Mouse (Mus musculus) kidney, embryonic 15.5 days (tissue): ENCODE measurements around the gene Ston2. TPM values are rescaled to one million over a fixed set of nuclear protein-coding genes. Genes with fewer than 3 reads are reported as not detected.
"Not testable (repeated sequence)": the region's sequence is repeated elsewhere in the genome, so short reads cannot be mapped to it uniquely, and the experiment has no call there.

Experiments used
- ATAC-seq: fragments of 200-750 bp; cut with Nextera tagmentation; replicated peaks from 2 replicates; pipeline ENCODE4 v1.8.0; 2017; ENCODE audit warnings: moderate TSS enrichment; ENCODE audit not compliant: low FRiP score
- H3K27ac ChIP-seq: fragments of 300-500 bp; sonication (generic); 2 replicates; pipeline ENCODE4 v1.5.1; 2015; ENCODE audit warnings: mild to moderate bottlenecking, inconsistent platforms
- H3K27me3 ChIP-seq: fragments of 300-500 bp; sonication (generic); 2 replicates; pipeline ENCODE4 v1.6.1; 2015; ENCODE audit warnings: inconsistent platforms
- H3K36me3 ChIP-seq: fragments of 300-500 bp; sonication (generic); 2 replicates; pipeline ENCODE4 v1.6.1; 2015; ENCODE audit warnings: inconsistent platforms
- H3K4me1 ChIP-seq: fragments of 300-500 bp; sonication (generic); 2 replicates; pipeline ENCODE4 v1.6.1; 2015; ENCODE audit warnings: inconsistent platforms
- H3K4me2 ChIP-seq: fragments of 300-500 bp; sonication (generic); 2 replicates; pipeline ENCODE4 v1.6.1; 2015; ENCODE audit warnings: moderate library complexity, mild to moderate bottlenecking, inconsistent platforms
- H3K4me3 ChIP-seq: fragments of 300-500 bp; sonication (generic); replicated peaks from 2 replicates; pipeline ENCODE4 v1.5.1; 2015; ENCODE audit warnings: mild to moderate bottlenecking, inconsistent platforms
- H3K9ac ChIP-seq: fragments of 300-500 bp; sonication (generic); 2 replicates; pipeline ENCODE4 v1.6.1; 2015; ENCODE audit warnings: mild to moderate bottlenecking, inconsistent platforms
- H3K9me3 ChIP-seq: fragments of 300-500 bp; sonication (generic); replicated peaks from 2 replicates; pipeline ENCODE4 v1.6.1; 2016; ENCODE audit warnings: inconsistent platforms
- WGBS: fragments of 180-500 bp; shearing (Covaris S2); methylation state at CpG from one replicate; pipeline ENCODE4 v1.1.7; 2015; ENCODE audit warnings: mixed read lengths; 5-methylcytosine and 5-hydroxymethylcytosine counted together
- polyA plus RNA-seq: library from polyadenylated mRNA; unstranded; fragments of >200 nt; fragmentation: Nextera tagmentation; extraction: Ambion mirVana; gene quantifications from 2 replicates; pipeline ENCODE4 v1.2.1, GENCODE M21; 2015

Gene Ston2
- polyA plus RNA-seq, 1 experiment from 2014 or later, result 11.2 TPM

GRCm38 (mm10) chr12:91804262-91804661, 16.1 kb upstream of the Ston2 start:
- Histone ChIP-seq H3K27ac (no peak overlapping the region), H3K4me1 (no peaks in the 10 kb centered on the region), H3K9ac (no peak overlapping the region), H3K27me3 (no peaks in the 10 kb centered on the region), H3K4me3 (no peak overlapping the region), H3K4me2 (no peak overlapping the region), H3K9me3 (no peaks in the 10 kb centered on the region), H3K36me3 (peaks cover 23% of the 10 kb centered on the region)
- no peak for ATAC-seq
- whole genome bisulfite sequencing, result 59% methylated on average over 3 of the region's 3 CpGs

GRCm38 (mm10) chr12:91803207-91803932, 15.2 kb upstream of the Ston2 start:
- no peaks in the 10 kb centered on the region for H3K4me1 ChIP-seq
- H3K27me3 ChIP-seq, result no peaks in the 10 kb centered on the region
- H3K27ac ChIP-seq, result no peak overlapping the region
- H3K9ac ChIP-seq, result no peak overlapping the region
- no peak for ATAC-seq
- no peak overlapping the region for H3K4me3 ChIP-seq
- no peaks in the 10 kb centered on the region for H3K9me3 ChIP-seq
- no peak overlapping the region for H3K4me2 ChIP-seq
- H3K36me3 ChIP-seq, result peaks cover 14% of the 10 kb centered on the region
- 88% methylated on average over 13 of the region's 13 CpGs for WGBS

GRCm38 (mm10) chr12:91802586-91803206, 14.5 kb upstream of the Ston2 start:
- no peaks in the 10 kb centered on the region for H3K9me3 ChIP-seq
- WGBS, result 89% methylated on average over 12 of the region's 12 CpGs

GRCm38 (mm10) chr12:91800861-91801385, 12.7 kb upstream of the Ston2 start:
- Histone ChIP-seq H3K4me2 (no peak overlapping the region), H3K27me3 (no peaks in the 10 kb centered on the region), H3K9ac (no peak overlapping the region), H3K36me3 (no peaks in the 10 kb centered on the region), H3K4me1 (no peaks in the 10 kb centered on the region), H3K9me3 (no peaks in the 10 kb centered on the region), H3K4me3 (no peak overlapping the region), H3K27ac (no peak overlapping the region)
- 72% methylated on average over 6 of the region's 6 CpGs for WGBS
- ATAC-seq, result no peak

More at GRCm38 (mm10) chr12:91802586-91803206, 14.5 kb upstream of the Ston2 start:
- Histone ChIP-seq H3K27ac (no peak overlapping the region), H3K27me3 (no peaks in the 10 kb centered on the region), H3K9ac (no peak overlapping the region), H3K36me3 (peaks cover 7% of the 10 kb centered on the region), H3K4me2 (no peak overlapping the region), H3K4me1 (no peaks in the 10 kb centered on the region), H3K4me3 (no peak overlapping the region)
- no peak for ATAC-seq

- H3K9ac ChIP-seq, result no peak overlapping the region
- no peak overlapping the region for H3K27ac ChIP-seq
- H3K4me1 ChIP-seq, result no peaks in the 10 kb centered on the region
- WGBS, result 76% methylated on average over 12 of the region's 12 CpGs
- H3K36me3 ChIP-seq, result no peaks in the 10 kb centered on the region
- H3K27me3 ChIP-seq, result no peaks in the 10 kb centered on the region
- H3K4me3 ChIP-seq, result no peak overlapping the region
- H3K4me2 ChIP-seq, result no peak overlapping the region
- no peak for ATAC-seq
- H3K9me3 ChIP-seq, result no peaks in the 10 kb centered on the region
Measured at GRCm38 (mm10) chr12:91799821-91800335, 11.7 kb upstream of the Ston2 start.

GRCm38 (mm10) chr12:91799379-91799773, 11.2 kb upstream of the Ston2 start:
- no peaks in the 10 kb centered on the region for H3K9me3 ChIP-seq
- H3K4me3 ChIP-seq, result no peak overlapping the region
- H3K4me2 ChIP-seq, result no peak overlapping the region
- H3K4me1 ChIP-seq, result no peaks in the 10 kb centered on the region
- no peak for ATAC-seq
- no peaks in the 10 kb centered on the region for H3K27me3 ChIP-seq
- no peak overlapping the region for H3K27ac ChIP-seq
- 19% methylated on average over 6 of the region's 6 CpGs for WGBS
- H3K9ac ChIP-seq, result no peak overlapping the region
- no peaks in the 10 kb centered on the region for H3K36me3 ChIP-seq

GRCm38 (mm10) chr12:91798720-91799378, 10.7 kb upstream of the Ston2 start:
- no peaks in the 10 kb centered on the region for H3K36me3 ChIP-seq
- H3K27me3 ChIP-seq, result no peaks in the 10 kb centered on the region
- no peak; the same call in 1 of the 2 replicates for ATAC-seq
- 75% methylated on average over 6 of the region's 6 CpGs for WGBS
- H3K4me3 ChIP-seq, result no peak overlapping the region
- H3K9ac ChIP-seq, result no peak overlapping the region
- no peak overlapping the region for H3K4me2 ChIP-seq
- H3K9me3 ChIP-seq, result no peaks in the 10 kb centered on the region
- H3K4me1 ChIP-seq, result no peaks in the 10 kb centered on the region
- H3K27ac ChIP-seq, result no peak overlapping the region

GRCm38 (mm10) chr12:91796774-91797173, 8.6 kb upstream of the Ston2 start:
- Histone ChIP-seq H3K27ac (no peak overlapping the region), H3K9me3 (no peaks in the 10 kb centered on the region), H3K4me2 (no peak overlapping the region), H3K4me1 (no peaks in the 10 kb centered on the region), H3K4me3 (no peak overlapping the region), H3K27me3 (no peaks in the 10 kb centered on the region), H3K9ac (no peak overlapping the region), H3K36me3 (no peaks in the 10 kb centered on the region)
- ATAC-seq, result no peak
- WGBS, result 69% methylated on average over 4 of the region's 4 CpGs

GRCm38 (mm10) chr12:91793266-91793665, 5.1 kb upstream of the Ston2 start:
- no peak overlapping the region for H3K9ac ChIP-seq
- H3K4me2 ChIP-seq, result no peak overlapping the region
- no peaks in the 10 kb centered on the region for H3K27me3 ChIP-seq
- no peaks in the 10 kb centered on the region for H3K9me3 ChIP-seq
- 0 out of 2 replicates have a peak, but pooled peaks cover under 1% of the 10 kb centered on the region for H3K4me1 ChIP-seq
- ATAC-seq, result no peak
- WGBS, result 81% methylated on average over 8 of the region's 8 CpGs
- H3K36me3 ChIP-seq, result no peaks in the 10 kb centered on the region
- H3K4me3 ChIP-seq, result no peak overlapping the region
- no peak overlapping the region for H3K27ac ChIP-seq

- Histone ChIP-seq H3K4me1 (0 out of 2 replicates have a peak, but pooled peaks cover 4% of the 10 kb centered on the region), H3K9ac (no peak overlapping the region), H3K4me3 (no peak overlapping the region), H3K27ac (no peak overlapping the region), H3K9me3 (no peaks in the 10 kb centered on the region), H3K4me2 (no peak overlapping the region), H3K27me3 (no peaks in the 10 kb centered on the region), H3K36me3 (no peaks in the 10 kb centered on the region)
- WGBS, result 57% methylated on average over 4 of the region's 4 CpGs
- no peak for ATAC-seq
Measured at GRCm38 (mm10) chr12:91791822-91792221, 3.6 kb upstream of the Ston2 start.

GRCm38 (mm10) chr12:91789801-91790200, 1.6 kb upstream of the Ston2 start:
- Histone ChIP-seq H3K27ac (no peak overlapping the region), H3K9ac (no peak overlapping the region), H3K4me1 (peaks cover 9% of the 10 kb centered on the region; the same call in 1 of the 2 replicates), H3K27me3 (no peaks in the 10 kb centered on the region), H3K4me3 (no peak overlapping the region), H3K9me3 (no peaks in the 10 kb centered on the region), H3K36me3 (no peaks in the 10 kb centered on the region), H3K4me2 (no peak overlapping the region)
- 53% methylated on average over 6 of the region's 6 CpGs for WGBS
- ATAC-seq, result no peak

GRCm38 (mm10) chr12:91788446-91788845, 259 bp upstream of the Ston2 start:
- H3K9me3 ChIP-seq, H3K36me3 ChIP-seq, H3K27ac ChIP-seq, ATAC-seq, H3K4me2 ChIP-seq, H3K27me3 ChIP-seq, H3K4me3 ChIP-seq, H3K9ac ChIP-seq, H3K4me1 ChIP-seq: not testable (repeated sequence)
- WGBS, result 71% methylated on average over 3 of the region's 3 CpGs
